Mouse (Mus musculus) spleen, adult 18-20 months (tissue): ENCODE data around the gene Olfr706.
"Not testable (repeated sequence)": the region's sequence is repeated elsewhere in the genome, so short reads cannot be mapped to it uniquely, and the experiment has no call there.

Experiments used
- DNase-seq, 2 experiments: peaks; one replicate each; pipeline ENCODE4 v3.0.0; 2022; ENCODE audit warnings: mixed read lengths in 2 of 2

Gene Olfr706

GRCm38 (mm10) chr7:106888062-106888461 is at the start of gene Olfr706:
Gene Olfr706 (minus strand): TSS chr7:106888162.
- no peak for DNase-seq

DNA sequence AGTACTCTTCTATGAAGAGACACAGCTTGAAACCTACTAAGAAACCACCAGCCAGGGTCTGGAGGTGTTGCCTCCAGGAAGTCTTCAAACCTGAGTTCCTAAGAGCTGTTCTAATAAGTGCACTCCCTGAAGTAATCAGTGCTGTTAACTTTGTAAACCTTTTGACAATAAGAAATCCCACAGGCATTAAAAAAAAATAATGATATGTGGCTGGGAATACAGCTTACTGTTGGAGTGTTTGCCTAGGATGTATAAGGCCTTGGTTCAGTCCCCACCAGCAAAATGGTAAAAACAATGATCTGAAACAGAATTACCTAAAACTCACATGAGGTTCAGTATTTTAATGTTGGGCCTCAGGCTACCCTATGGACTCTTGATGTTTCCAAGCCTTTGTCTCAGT is 44.2 kb upstream of the Olfr706 start, which contains the start of gene Olfr709-ps1:
Olfr709-ps1 (minus strand) TSS at position 101 of the 400 bp plus-strand sequence.
- DNase-seq = no peak

- DNase-seq = not testable (repeated sequence)
Measured at GRCm38 (mm10) chr7:106920961-106921360, 33.0 kb upstream of the Olfr706 start.

- no peak for DNase-seq
Measured at GRCm38 (mm10) chr7:106907676-106908075, 19.7 kb upstream of the Olfr706 start, which contains the start of gene Olfr1532-ps1. Gene Olfr1532-ps1 (plus strand): TSS chr7:106908001.

- not testable (repeated sequence) for DNase-seq
Measured at GRCm38 (mm10) chr7:106901141-106901540, 13.2 kb upstream of the Olfr706 start, which contains the start of gene Olfr707. Gene Olfr707 (minus strand): TSS chr7:106901241.

- no peak for DNase-seq
Measured at GRCm38 (mm10) chr7:106876791-106877190, 11.2 kb downstream of the Olfr706 start, which contains the start of gene Olfr705. Gene Olfr705 (minus strand): TSS chr7:106876891.

- DNase-seq = no peak
Measured at GRCm38 (mm10) chr7:106862885-106863284, 25.1 kb downstream of the Olfr706 start, which contains the start of gene Olfr704. Gene Olfr704 (plus strand): TSS chr7:106863185.

DNA sequence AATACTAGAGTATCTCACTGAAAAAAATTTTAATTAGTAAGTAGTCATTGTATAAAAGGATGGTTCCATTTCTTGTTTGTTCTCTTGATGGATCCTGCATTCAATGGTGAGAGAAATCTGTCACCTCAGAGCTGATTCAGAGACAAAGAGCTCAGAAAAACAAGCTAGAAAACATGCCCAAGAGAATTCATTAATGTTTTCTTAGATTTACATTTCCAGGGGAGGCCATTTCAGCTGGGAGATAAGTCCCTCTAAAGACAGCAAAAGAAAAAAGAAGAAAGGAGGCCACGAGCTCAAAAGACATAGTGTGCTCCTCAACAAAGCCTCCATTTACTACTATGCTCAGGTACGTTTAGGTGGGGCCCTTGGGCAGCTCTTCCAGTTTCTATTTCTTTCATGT is 44.9 kb downstream of the Olfr706 start, which contains the start of gene Olfr703:
Olfr703 (plus strand) TSS at position 301 of the 400 bp plus-strand sequence.
- DNase-seq = no peak

GRCm38 (mm10) chr7:106833793-106834192 is 54.2 kb downstream of the Olfr706 start, which contains the start of gene Olfr702:
Gene Olfr702 (minus strand): TSS chr7:106833893.
- no peak for DNase-seq
